Mouse (Mus musculus) gastrocnemius, adult 2 months (tissue): ENCODE data around the gene Ttll11. TPM values are rescaled to one million over a fixed set of nuclear protein-coding genes. Genes with fewer than 3 reads are reported as not detected.

Experiments
- DNase-seq: peaks from one replicate; pipeline ENCODE4 v3.0.0; 2022
- H3K27ac ChIP-seq: fragments of 200-600 bp; 2 replicates; pipeline ENCODE4 v1.8.1; 2022; ENCODE audit warnings: mild to moderate bottlenecking
- H3K4me3 ChIP-seq: fragments of 200-600 bp; 2 replicates; pipeline ENCODE4 v1.8.1; 2022; ENCODE audit warnings: mild to moderate bottlenecking, moderate library complexity
- CTCF ChIP-seq: fragments of 200-600 bp; IDR thresholded peaks from 2 replicates; pipeline ENCODE4 v1.8.1; 2022; ENCODE audit warnings: antibody characterized with exemption, mild to moderate bottlenecking, moderate library complexity
- intact Hi-C: fragments of 180-260 bp; cut with DNase I; formaldehyde crosslinking; loops from one replicate; pipeline ENCODE4 v1.15.1; 2025
- total RNA-seq, 2 experiments: library from RNA; stranded (reverse); gene quantifications; 2 replicates each; pipeline ENCODE4 v1.2.3; 2021

The Ttll11 gene
- total RNA-seq, 2 experiments from 2014 or later: 3.0 to 3.4 TPM

DNA sequence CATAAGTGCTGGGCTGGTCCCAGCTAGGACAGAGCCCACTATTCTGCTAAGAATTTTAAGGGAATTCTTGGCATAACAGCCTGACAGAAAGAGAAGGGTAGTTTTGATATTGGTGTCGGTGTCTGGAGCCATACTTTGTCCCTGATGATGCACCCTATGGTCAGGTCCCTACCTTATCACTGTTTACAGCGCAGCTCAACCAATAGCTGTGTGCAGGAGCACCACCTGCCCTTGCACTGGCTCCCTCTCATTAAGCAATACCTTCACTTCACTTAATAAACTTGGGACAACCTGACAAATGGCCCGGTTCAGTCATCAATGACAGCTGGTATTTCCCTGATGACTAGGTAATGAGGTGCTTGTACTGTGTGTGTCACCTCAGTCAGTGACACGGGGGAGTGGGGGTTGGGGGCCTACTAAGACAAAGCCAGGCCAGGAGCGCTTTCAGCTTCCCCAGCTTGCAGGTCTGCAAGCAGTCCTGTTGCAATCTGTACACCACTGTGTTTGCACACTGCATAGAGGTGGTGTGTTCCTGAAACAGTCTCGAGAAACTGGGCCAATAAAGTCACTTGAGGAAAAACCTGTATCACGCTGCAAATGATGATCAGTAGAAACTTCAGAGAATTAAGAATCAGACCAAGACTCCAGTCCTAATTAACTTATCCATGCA lies 22.1 kb downstream of the Ttll11 start:
- intact Hi-C loops: no loop called here
- Histone ChIP-seq H3K4me3 (no peak overlapping the region), H3K27ac (no peak overlapping the region)
- no peak for TF ChIP-seq CTCF
- no peak for DNase-seq

DNA sequence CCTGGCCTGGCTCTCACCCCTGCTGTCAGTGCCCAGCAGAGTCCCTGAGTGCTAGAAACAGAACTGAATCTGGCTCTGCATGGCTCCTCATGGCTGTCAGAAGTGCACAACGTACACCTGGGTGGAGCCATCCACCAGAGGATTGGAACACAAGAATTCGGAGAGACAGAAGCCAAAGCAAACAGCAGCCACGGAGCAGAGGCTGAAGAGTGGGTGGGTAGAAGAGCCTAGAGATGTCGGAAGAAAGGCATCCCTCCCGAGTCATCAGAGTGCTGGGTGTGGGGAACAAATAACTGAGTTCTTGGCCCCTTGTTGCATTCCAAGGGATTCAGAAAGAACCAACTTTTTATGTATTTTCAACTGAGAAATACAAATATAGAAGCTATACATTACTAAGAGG lies 24.5 kb downstream of the Ttll11 start:
- Histone ChIP-seq H3K27ac (no peak overlapping the region), H3K4me3 (no peak overlapping the region)
- intact Hi-C loops: no loop called here
- no peak for TF ChIP-seq CTCF
- DNase-seq: no peak

DNA sequence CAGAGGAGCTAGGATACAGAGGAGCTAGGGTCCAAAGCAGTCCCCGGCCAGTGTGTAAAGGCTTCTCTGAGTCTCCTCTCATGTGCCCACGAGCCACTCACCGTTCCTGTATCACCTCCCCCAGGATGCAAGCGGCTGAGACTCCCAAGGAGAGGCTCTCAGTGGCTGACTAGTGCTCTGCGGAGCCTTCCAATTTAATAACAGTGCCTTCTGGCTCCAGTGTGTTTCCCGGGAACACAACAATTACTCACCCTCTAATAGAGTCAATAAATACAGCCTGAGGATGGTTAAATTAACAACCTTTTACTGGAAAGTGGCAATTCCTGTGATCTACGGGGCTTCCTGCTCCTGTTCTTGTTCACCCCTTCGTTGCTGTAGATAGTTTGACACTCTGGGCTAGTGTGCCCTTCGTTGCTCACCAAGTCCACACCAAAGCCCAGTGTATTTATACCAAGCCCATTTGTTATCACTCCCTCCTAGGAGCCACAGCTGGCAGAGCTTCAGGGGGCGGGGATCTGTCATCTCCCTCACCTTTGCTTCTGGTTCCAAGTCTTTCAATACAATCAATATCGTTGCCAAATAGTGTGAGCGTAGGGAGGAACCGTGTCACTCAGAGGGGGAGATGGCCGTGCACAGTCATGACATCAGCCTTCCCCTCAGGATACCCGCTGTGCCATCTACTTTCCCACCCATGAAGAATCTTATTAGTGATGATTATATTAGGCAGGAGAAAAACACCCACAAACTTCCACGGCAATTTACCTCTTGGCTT lies 27.3 kb downstream of the Ttll11 start:
- no peak for TF ChIP-seq CTCF
- Histone ChIP-seq H3K27ac (no peak overlapping the region), H3K4me3 (no peak overlapping the region)
- DNase-seq: no peak
- intact Hi-C loops: no loop called here

DNA sequence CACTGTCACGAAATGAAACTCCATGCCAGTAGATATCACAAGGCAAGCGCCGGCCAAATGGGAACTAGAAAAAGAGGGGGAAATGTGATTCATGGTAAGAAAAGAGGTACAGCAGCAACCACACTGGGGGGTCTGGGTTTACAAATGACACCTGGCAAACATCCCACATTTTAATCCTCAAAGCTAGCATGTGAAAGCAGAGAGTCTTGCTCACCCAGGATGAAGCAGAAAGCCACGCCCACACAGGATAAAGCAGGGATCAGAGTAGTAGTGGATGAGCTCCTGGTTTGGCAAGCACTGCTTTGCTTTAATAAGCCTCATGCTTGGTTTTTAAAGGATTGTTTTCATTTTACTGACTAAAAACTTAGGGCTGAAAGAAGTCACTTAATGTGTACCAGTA lies 34.8 kb downstream of the Ttll11 start:
- Histone ChIP-seq H3K4me3 (no peak overlapping the region), H3K27ac (no peak overlapping the region)
- DNase-seq: no peak
- no peak for TF ChIP-seq CTCF
- intact Hi-C loops: no loop called here

DNA sequence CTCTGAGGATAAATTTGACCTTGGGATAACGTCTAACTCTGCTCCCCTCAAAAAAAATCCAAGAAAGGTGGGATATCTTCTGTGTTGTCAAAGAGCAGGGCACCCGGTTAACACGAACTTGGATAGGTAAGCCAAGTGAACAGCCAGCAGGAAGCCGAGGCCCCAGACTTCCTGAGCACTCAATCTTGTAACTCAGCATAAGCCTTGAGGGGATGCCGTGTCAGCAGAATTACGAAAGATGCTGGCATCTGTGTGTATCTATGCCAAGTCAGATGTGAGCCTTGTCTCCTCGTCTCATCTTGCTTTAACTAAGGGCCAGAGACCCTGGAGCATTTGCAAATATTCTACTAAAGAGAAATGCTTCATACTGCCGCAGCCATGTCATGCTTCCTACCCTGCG lies 36.8 kb downstream of the Ttll11 start:
- intact Hi-C loops: no loop called here
- TF ChIP-seq CTCF: no peak
- H3K27ac ChIP-seq: no peak overlapping the region
- no peak overlapping the region for H3K4me3 ChIP-seq
- DNase-seq: no peak

DNA sequence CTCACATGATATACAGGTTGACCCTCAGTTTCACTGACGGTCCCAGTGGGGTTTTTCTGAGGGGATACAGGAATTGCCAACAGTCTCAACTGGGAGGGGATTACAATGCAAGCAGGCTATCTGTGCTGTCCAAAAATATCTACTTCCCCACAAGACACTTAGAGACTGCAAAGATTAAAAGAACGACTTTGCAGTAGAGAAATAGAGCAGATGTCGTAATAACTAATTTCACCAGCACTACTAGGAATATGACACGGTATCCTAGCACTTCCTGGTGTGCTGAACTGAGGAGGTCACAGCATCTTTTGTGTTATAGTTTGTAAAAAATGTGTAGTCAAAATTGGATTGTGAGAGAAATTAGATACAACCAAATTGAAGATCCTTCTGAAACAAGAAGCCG lies 44.7 kb downstream of the Ttll11 start:
- H3K27ac ChIP-seq: no peak overlapping the region
- DNase-seq: no peak
- H3K4me3 ChIP-seq: no peak overlapping the region
- intact Hi-C loops: no loop called here
- TF ChIP-seq CTCF: no peak

DNA sequence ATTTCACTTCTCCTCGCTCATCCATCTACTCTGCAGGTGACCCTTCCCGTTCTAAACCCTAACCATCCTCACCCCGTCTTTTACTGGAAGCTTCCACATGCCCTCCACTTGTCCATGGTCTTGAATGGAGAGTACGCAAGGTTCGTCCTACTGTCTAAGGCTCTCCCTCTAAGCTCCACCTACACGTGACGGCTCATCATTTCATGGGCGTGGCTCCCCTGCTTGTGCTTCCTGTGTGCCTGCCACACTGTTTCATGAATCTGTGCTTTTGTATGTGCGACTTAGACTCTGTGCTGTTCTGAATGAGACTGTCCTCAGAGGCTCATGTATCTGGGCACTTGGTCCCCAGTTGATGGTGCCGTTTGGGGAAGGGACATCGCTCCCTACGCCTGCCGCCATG lies 46.6 kb downstream of the Ttll11 start:
- Histone ChIP-seq H3K4me3 (no peak overlapping the region), H3K27ac (no peak overlapping the region)
- TF ChIP-seq CTCF: no peak
- no peak for DNase-seq
- intact Hi-C loops: no loop called here

DNA sequence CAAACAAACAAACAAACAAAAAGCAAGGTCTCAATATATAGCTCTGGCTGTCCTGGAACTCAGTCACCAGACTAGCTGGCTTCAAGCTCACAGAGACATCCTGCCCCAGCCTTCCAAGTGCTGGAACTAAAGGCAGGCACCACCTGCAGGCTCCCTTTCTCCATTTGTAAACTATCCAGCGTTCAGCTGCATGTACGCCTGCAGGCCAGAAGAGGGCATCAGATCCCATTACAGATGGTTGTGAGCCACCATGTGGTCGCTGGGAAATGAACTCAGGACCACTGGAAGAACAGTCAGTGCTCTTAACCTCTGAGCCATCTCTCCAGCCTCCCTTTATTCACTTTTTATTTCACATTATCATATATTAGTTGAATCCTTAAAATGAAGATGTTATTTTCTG lies 48.1 kb downstream of the Ttll11 start:
- no peak overlapping the region for H3K4me3 ChIP-seq
- no peak overlapping the region for H3K27ac ChIP-seq
- peak; percentile 42 for TF ChIP-seq CTCF
- no peak for DNase-seq
- intact Hi-C loops: loop anchor here (2.0 kb wide), 1 partner anchor 393 kb away; no protein-coding TSS in a partner anchor

DNA sequence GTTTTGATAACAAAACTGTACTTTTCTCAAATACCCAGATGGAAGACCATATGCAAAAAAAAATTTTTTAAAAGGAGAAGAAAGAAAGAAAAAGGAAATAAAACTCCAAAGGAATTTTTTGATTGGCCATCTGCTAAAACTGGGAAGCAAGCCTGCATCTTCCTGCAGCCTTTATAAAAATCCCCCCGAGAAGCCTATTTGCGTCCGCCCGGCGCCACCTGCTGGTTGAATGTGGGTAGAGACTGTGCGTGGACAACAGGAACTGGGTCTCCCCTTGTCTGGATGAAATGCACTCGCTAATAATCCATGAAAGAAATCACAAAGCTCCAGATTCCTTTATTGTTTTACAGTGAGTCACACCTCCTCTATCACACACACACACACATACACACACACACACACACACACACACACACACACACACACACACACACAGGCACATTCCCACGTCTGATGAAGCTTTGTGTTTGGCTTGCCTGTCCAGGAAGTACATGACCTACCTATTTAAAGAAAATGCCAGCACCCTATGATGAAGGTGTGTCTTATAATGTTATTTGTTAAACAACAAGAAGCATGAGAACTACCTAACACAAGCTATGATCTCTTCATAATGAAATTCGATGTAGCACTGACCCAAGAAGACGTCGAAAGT lies 49.1 kb downstream of the Ttll11 start:
- H3K27ac ChIP-seq: no peak overlapping the region
- intact Hi-C loops: loop anchor here (2.0 kb wide), 1 partner anchor 392 kb away; no protein-coding TSS in a partner anchor
- H3K4me3 ChIP-seq: no peak overlapping the region
- peak; percentile 88 for TF ChIP-seq CTCF
- peak; percentile 86 for DNase-seq

DNA sequence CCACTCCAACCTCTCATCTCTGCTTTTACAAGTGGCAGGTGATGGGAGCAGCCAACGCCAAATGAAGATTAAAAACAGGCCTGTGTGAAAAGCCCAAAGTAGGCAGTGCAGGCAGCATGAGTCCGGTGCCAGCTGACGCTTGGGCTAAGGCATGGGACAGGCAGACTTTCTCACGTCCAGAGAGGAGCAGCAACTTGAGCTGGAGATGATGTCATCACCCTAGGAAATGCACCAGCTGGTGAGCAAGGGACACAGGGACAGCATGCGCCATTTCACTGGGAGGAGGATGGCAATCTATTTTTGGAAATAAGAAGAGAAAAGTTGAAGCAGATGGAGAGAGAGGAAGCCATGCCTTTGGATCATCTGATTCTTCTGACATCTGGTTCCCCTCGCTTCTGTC lies 51.6 kb downstream of the Ttll11 start:
- intact Hi-C loops: no loop called here
- peak; percentile 83 for DNase-seq
- Histone ChIP-seq H3K4me3 (no peak overlapping the region), H3K27ac (peak overlapping the region; percentile 75)
- no peak for TF ChIP-seq CTCF

DNA sequence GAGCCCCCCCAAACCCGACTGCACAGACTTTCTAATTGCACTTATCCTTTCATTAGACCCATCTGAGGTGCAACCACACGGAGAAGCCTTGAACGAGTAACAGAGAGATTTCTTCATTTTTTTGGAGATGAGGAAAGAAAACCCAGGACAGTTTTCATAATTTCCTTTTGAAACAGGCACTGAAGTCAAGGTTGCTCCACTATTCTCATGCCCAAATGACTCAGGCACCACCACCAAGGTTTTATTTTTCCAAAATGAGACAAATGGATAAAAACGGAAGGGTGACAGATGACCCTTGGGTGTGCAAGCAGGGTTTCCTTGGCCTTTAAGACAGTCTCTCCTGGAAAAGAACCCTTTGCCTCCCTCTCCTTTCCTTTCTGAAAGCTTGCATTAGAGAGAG lies 54.8 kb downstream of the Ttll11 start:
- H3K27ac ChIP-seq: no peak overlapping the region
- TF ChIP-seq CTCF: no peak
- no peak overlapping the region for H3K4me3 ChIP-seq
- intact Hi-C loops: no loop called here
- no peak for DNase-seq

DNA sequence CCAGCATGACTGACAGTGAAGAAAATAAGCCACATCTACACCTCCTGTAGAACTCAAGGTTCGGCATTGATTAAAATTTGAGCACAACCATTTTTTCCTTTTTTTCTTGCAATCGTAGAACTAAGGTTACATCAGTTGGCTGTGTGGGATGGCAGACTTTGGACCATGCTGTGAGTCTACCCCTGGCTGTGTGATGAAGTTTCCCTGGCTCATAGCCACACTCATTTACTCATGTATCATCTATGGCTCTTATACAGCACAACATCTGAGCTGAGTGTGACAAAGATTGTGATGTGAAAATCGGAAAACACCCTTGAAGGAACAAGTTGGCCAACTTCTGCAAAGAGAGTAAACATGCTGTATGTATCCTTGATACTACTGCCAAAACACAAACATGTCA lies 56.8 kb downstream of the Ttll11 start:
- intact Hi-C loops: no loop called here

DNA sequence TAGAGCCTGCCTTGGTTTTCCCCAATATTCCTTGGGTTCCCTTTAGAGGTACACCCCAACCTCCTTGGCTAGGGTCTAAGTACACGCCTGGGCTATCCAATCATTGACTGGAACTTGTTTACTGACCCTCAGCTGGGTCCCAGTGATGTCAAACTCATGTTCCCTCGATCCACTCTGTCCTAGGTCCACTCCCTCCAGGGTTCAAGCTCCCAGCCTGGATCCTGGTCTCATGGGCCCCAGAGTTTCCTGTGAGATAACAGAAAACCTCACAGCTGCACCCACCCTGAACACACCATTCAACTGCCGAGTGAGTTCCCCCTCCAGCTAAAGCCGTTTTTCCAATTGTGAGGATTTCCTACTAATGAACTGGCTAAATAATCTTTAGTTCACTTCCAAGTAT lies 67.6 kb downstream of the Ttll11 start:
- Histone ChIP-seq H3K27ac (no peak overlapping the region), H3K4me3 (no peak overlapping the region)
- intact Hi-C loops: no loop called here
- TF ChIP-seq CTCF: no peak
- no peak for DNase-seq

More for the DNA sequence above, 56.8 kb downstream of the Ttll11 start:
- DNase-seq: no peak
- no peak for TF ChIP-seq CTCF
- Histone ChIP-seq H3K27ac (no peak overlapping the region), H3K4me3 (no peak overlapping the region)
